Mouse (Mus musculus) WW6 (cell line): Measurements from ENCODE around the gene Lpcat2b.
"Not testable (repeated sequence)": the region's sequence is repeated elsewhere in the genome, so short reads cannot be mapped to it uniquely, and the experiment has no call there.

Source experiments
- DNase-seq: peaks from one replicate; pipeline ENCODE4 v3.0.0-alpha.2; 2013; ENCODE audit warnings: low read depth, low spot score

The Lpcat2b gene

GRCm38 (mm10) chr5:107431249-107431648, at the start of gene Lpcat2b:
Lpcat2b (plus strand) TSS chr5:107431549.
- DNase-seq = no peak

DNA sequence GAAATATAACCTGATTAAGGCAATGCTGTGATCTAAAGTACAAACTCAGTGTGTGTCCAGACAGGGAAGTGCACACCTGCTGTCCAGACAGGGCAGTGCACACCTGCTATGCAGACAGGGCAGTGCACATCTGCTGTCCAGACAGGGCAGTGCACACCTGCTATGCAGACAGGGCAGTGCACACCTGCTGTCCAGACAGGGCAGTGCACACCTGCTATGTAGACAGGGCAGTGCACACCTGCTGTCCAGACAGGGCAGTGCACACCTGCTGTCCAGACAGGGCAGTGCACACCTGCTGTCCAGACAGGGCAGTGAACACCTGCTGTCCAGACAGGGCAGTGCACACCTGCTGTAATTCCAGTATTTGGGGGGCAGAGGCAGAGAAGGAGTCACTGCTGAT, 44.9 kb upstream of the Lpcat2b start:
- DNase-seq = not testable (repeated sequence)

DNA sequence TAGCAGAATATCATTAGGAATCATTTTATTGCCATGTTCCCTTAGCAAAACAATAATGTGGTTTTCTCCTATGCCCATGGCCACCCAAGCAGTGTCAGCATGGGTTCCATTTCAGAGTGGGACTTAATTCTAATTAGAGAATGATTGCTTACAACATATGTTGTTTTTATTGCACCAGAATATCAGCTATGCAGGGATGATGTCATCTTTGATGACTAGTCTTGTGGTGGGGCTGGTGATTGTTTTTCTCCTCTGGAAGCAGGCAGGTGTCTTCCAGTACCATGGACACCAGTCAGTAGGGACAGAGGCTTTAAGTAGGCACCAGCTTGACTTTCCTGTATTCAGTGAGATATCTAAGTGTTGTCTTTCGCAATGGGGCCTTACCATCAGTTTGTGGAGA, 43.6 kb upstream of the Lpcat2b start:
- DNase-seq = no peak

- no peak for DNase-seq
Observed at GRCm38 (mm10) chr5:107389373-107389772, 42.0 kb upstream of the Lpcat2b start.

DNA sequence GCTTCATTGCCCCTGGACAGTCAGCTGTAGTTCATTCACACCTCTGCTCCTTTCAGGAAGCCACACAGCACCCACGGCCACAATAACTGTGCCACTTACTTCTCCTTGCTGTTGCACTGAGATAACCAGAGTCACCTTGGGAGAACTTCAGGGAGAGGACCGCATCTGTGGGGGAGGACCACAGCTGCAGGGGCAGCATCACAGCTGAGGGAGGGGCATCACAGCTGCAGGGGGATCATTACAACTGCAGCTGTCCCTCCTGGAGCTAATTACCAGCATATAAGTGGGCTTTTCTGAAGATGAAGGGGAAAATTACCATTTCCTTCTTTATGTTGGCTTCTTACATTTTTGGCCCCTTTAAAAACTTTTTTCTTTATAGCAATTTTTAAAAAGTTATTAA, 36.9 kb upstream of the Lpcat2b start:
- DNase-seq = no peak

- no peak for DNase-seq
Observed at GRCm38 (mm10) chr5:107402436-107402835, 28.9 kb upstream of the Lpcat2b start, which contains the start of gene Ephx4. Ephx4 (plus strand) TSS chr5:107402736.

DNA sequence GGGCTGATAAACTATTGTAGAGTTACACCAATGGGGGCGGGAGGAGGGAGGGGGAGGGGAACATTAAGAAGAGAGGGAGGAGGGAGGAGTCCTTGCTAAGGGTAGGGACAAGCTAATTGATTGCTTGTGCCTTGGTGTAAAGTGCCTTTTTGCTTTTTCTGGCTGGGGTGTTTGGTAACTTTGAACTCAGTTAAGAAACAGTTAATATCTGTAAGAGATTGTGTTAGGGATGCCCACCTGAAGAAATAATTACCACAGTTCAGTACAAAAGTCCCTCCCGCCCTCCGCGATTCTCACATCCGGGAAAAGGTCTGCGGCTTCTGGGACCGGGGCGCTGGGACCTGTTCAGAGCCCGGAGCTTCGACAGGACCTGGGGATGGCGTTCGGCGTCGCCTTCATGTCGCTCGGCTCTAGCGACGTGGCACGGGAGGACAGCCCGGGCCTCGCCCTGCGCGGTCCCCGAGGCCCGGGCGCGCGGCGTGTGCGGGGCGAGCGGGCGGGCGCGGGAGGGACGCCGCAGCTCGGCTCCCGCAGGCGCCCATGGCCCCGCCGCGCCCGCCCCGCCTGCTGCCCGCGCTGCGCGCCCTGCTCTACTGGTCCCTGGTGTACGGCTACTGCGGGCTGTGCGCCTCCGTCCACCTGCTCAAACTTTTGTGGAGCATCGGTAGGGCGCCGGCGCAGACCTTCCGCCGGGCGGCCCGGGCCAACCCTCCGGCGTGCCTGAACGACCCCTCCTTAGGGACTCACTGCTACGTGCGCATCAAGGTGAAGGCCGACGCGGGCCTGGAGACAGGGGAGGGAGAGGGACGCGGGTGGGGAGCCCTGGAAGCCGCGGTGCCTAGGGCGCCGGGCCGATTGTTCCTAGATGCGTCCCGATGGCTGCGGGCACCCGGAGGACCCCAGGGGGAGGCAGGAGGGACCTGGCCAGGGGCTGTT, 28.1 kb upstream of the Lpcat2b start:
- DNase-seq = no peak

DNA sequence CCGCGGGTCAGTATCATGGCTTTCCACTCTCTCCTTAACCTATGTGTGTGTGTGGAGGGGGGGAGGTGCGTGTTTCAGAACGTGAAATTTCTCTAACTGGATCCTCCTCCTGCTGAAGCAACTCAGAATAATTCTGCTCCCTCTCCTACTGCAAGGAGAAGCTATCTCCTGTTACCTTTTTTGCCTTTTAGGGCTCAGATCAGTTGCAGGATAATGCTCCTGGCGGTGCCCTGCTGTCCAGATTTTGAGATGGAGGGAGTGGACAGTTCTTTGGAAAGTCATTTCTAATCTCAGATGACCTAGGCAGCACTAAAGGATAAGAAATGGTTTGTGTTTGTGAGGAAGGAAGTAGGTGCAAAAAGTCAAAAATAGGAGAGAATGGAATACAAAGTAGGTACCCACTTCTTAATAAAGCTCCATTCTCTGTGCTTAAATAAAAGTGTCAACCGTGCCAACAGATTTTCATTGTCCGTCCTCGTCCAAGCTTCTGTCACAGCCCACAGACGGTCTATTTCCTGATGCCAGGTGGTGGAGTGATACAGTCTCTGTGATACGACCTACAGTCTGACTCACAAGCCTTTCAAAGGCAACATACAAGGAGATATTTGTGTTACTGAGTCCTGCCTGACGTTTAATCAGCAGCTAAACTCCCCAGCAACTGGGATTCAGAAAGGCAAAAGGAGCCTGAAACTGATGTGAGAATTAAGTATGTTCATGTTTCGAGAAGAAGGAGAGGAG, 27.2 kb upstream of the Lpcat2b start:
- no peak for DNase-seq

DNA sequence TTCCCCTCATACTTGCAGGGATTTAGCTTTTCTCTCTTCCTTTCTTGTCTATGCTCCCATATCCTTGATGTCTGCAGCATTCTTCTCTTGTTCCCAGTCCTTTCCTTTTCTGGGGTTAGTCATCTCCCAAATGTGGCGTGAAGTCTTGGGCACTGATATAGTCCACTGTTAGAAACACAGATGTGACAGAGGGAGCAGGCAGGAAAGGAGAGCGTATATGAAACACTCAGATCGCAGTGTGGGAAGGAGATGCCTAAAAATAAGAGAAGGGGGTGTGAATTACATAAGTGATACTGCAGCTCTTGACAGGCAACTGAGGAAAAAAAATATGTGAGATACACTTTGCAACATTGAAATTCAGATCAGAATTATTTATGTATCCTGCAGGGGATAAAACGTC, 26.0 kb upstream of the Lpcat2b start:
- DNase-seq = no peak

DNA sequence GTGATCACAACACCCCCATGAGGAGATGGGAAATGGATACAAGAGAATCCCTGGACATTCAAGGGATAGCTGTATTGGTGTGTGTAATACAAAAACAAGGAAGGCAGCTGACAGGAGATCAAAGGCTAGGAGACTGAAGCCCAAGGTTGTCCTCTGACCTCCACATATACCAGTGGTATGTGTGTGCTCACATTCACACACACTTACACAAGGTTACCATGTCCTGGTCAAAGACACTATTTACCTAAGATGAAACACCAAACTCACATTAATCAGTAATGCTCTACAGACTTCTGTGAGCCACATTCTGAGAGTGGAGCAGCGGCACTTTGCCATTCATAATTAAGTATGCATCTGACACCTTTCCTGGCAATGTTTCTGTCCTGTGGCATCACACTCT, 21.0 kb upstream of the Lpcat2b start:
- no peak for DNase-seq

DNA sequence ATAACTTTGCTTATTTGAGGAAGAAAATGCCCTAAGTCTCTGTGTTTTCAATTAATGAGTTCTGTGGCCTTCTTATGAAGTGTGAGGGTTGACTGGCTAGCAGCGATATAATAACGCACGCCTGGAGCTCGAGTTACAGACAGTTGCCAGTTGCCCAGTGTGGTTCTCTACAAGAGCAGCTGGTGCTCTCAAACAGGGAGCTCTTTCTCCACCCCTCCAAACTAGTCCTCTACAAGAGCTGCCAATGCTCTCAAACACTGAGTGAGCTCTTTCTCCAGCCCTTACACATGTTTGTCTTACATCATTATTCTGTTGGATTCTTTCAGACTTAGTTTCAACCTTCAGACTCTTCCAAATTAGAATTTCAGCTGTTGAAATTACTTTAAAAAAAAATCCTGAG, 20.0 kb upstream of the Lpcat2b start:
- DNase-seq = no peak

DNA sequence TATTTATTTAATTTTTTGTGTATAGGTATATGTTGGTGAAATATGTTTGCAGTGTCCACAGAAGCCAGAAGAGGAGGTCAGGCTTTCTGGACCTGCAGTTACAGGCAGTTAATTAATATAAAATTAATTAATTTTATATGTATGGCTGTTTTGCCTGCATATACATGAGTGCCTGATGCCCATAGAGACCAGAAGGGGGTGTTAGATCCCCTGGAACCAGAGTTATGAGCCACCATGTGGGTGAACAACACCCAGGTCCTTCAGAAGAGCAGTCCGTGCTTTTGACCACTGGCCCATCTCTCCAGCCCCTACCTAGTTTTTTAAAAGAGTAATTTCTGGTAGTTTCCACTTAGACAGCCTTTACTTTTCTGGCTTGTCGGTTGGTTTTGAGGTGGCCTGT, 19.1 kb upstream of the Lpcat2b start:
- no peak for DNase-seq

- DNase-seq = no peak
Observed at GRCm38 (mm10) chr5:107415098-107415497, 16.3 kb upstream of the Lpcat2b start.

GRCm38 (mm10) chr5:107421676-107422075, 9.7 kb upstream of the Lpcat2b start:
- no peak for DNase-seq

- no peak for DNase-seq
Observed at GRCm38 (mm10) chr5:107434001-107434400, 2.7 kb downstream of the Lpcat2b start.

GRCm38 (mm10) chr5:107436185-107436584, 4.8 kb downstream of the Lpcat2b start:
- DNase-seq = no peak

DNA sequence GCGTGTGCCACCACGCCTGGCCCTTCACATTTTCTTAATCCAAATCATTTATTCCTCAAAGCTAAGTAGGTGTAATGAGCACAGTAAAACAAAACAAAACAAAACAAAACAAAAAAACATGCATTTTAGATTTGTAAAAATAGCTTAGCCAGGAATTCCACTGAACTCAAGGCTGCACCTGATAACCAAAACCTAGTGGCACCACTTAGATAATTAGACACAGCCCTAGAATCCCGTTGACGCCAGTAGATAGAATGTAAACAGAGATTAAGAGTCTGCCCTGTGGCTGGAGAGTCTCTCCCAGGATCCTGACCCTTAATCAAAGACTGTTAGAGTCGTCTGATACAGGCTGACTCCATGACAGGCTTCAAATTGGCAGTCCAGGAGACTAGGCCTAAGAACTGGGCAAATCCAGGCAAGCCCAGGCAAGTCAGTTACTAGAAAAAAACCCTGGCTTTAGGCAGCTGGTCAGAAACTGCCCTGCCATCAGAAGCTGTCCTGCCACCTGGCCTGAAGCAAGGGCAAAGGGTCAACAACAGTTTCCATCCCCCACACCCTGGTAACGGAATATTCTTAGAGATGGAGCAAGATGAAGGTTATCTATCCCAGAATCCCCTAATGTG, 5.3 kb downstream of the Lpcat2b start:
- no peak for DNase-seq

- peak; percentile 86 for DNase-seq
Observed at GRCm38 (mm10) chr5:107437464-107438281, 6.3 kb downstream of the Lpcat2b start, which contains the start of gene Btbd8. Btbd8 (plus strand) TSS chr5:107437997.

DNA sequence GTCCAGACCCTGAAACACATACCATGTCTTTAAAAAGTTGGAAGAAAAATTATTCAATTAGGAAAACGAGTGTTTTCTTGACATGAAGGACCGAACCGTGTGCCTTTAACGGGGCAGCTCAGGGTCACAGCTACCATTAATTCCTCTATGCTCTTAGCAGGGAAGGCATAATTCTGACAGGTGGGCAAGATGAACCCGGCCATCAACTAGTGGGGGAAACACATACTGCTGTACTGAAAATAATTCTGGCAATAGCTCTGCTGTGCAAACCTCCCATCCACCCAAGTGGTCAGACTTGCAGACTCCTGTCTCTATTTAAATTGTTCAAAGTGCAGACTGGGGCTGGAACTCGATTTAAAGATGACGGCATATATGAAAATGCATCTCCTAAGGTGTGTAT, 7.0 kb downstream of the Lpcat2b start:
- DNase-seq = no peak

DNA sequence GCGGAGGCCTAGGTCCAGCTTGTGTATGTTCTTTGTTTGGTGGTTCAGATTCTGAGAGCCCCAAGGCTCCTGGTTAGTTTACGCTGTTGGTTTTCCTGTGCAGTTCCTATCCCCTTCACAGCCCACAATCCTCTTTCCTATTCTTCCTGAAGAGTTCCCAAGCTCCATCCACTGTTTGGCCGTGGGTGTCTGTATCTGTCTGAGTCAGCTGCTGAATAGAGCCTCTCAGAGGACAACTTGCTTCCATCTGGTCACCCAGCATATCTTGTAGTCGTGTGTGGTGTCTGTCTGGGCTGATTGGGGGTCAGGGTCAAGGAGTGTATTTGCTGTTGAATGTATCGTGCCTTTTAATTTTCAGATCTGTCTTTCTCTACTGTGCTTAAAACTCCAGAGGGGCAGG, 10.5 kb downstream of the Lpcat2b start:
- no peak for DNase-seq

GRCm38 (mm10) chr5:107444251-107444650, 12.9 kb downstream of the Lpcat2b start:
- no peak for DNase-seq
